Mouse (Mus musculus): ENCODE measurements at regions not wholly inside any gene's neighbourhood (a gene's known extent, or its start where the extent isn't known, plus 50 kb on each side); places are given as distances from the start of the nearest gene placed in this dataset.
"Not testable (repeated sequence)": the region's sequence is repeated elsewhere in the genome, so short reads cannot be mapped to it uniquely, and the experiment has no call there.

DNA sequence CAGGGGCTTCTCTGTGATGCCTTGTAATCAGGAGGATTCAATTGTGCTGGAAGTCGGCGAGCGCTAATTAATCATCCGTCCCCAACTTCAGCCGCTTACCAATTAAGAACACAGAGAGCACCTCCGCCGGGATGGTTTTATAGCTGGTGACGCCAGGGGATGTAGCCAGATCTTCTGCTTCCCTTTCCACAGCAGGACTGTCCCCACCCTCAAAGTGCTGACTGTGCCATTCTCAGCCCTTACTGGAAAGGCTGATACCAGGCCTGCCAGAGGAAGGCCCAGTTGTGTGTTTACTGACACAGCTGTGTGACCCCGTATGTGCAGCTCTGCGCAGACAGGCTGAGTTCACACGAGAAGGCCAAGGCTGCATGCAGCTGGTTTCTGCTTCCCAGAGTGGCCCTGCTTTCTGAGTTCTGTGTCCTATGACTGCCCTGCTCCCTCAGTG lies 59.9 kb upstream of the Bend4 start:
- DNase-seq (ENCODE audit: extremely low spot score in 1 of 2, low spot score in 1 of 2), result no peak

DNA sequence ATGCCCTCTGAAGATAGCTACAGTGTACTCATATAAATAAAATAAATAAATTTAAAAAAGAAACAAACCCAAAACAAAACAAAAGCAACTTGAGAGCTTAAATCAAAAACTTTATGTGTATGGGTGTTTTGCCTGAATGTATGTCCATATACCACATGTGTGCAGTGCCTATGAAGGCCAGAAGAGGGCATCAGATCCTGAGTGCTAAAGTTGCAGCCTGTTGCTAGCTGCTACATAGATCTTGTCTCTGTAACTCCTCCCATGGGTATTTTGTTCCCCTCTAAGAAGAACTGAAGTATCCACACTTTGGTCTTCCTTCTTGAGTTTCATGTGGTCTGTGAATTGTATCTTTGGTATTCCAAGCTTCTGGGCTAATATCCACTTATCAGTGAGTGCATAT lies 62.6 kb upstream of the Bend4 start:
- not testable (repeated sequence) for DNase-seq (ENCODE audit: extremely low spot score in 1 of 2, low spot score in 1 of 2)

DNA sequence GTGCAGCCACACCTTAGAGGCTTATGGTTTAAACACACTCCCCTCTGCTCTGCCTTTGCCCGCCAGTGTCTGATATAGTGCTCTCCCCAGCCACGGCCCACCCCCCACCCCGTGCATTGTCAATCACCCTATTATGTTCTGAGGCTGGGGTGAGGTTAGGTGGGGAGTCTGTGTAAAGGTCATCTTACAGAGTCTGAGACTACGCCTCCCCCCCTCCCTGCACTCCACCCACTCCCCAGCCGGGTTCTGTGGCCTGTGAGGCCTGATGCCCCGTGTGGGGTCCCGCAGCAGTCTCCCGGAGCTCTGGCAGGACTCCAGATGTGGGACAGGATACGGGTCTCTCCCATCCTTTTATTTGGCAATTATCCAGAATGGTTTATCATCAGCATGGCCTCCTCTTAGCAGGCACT lies 64.8 kb upstream of the Bend4 start:
- no peak for DNase-seq (ENCODE audit: extremely low spot score in 1 of 2, low spot score in 1 of 2)

DNA sequence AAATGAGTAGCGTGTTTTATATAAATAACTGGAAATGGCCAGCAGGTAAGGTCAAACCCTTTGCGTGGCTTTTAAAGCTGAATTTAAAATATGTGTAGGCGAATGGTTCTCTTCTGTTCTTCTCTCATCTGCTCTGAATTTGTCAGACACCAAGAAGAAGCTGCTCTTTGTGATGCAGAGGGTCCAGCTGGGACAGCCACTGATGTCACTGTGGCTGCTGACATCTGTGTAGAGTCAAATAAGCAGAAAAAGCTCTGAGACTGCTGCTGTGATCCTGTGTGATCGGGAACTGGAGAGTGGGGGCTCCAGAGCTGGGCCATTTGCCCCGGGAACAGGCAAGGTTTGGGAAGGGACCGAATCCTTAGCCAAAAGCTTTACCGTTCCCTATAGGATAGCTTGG lies 68.6 kb upstream of the Bend4 start:
- no peak for DNase-seq (ENCODE audit: extremely low spot score in 1 of 2, low spot score in 1 of 2)

DNA sequence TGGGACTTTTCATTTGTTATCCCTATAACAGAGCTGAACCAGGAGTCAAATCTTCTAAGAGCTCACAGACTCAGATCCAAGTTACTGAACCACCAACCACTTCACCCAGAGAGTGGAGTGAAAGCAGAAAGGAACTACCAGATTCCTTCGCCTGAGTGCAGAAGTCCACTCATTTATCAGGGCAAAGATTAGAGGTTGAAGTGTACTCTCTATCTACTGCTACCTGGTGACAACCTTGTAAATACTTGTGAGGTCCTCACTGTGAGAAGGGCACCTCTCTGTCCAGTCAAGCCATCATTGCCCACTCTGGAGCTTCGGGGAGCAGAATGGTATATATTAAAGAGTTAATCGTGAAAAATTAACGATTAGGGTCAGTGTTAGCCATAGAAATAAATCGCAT lies 87.4 kb upstream of the Shisa3 start:
- DNase-seq (ENCODE audit: extremely low spot score in 1 of 2, low spot score in 1 of 2), result no peak

DNA sequence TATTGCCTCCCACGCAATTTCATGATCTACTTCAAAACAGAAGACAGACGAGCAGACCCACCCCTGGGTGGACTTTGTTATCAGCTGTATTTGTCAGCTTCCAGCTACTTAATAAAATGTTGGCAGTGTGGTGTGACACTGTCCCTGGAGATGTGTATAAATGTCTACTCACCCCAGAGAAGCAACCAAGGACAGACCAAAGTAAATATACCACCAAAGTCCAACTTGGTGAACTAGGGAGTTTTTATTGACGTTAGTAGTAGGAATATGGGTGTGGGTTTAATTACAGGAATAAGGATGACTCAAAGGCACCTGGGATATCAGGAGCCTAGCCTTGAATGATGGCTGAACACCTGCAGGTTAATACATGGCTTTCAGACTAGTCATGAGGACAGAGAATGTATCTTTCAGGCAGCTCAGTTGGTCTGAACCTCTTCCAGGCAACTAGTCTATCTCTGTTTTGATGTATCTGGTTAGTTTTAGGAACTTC lies 86.2 kb upstream of the Shisa3 start:
- DNase-seq (ENCODE audit: extremely low spot score in 1 of 2, low spot score in 1 of 2), result no peak

DNA sequence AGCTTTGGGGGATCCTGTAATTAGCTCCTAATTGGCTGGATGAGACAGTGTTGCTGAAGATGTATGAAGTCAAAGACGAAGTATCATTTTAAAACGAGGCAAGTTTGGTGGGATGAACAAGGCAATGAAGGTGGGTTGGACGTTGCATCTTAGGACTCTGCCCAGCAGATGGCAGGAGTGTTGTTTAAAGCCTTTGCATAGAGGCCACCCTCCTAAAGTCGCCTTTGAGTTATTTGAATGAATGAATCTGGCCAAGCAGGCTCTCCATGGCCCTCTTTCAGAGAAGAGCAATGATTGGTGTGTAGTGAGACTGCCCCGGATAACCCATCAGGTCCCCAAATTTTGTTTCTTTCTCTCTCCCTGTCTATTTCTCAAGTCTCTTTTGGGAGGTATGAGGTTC lies 77.5 kb upstream of the Shisa3 start:
- no peak for DNase-seq (ENCODE audit: extremely low spot score in 1 of 2, low spot score in 1 of 2)

DNA sequence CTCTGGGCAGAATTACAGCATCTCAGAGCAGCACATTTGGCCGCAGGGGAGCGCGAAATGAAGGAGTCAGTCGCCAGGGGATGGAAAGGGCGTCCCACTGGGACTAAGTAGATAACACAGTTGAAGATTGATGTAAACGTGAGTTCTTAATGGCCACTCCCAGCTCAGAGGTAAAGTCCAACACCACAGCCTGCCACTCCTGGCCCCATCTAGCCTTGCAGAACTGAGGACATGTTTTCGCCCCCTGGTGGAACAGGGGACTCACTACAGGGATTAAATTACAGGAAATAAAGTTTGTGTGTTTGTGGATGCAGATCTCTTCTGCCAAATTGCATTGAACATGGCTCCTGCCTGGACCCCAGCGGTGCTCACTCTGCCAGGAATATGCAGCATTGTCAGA lies 76.7 kb upstream of the Shisa3 start:
- DNase-seq (ENCODE audit: extremely low spot score in 1 of 2, low spot score in 1 of 2), result peak in 1 of 2 experiments; percentile 25

DNA sequence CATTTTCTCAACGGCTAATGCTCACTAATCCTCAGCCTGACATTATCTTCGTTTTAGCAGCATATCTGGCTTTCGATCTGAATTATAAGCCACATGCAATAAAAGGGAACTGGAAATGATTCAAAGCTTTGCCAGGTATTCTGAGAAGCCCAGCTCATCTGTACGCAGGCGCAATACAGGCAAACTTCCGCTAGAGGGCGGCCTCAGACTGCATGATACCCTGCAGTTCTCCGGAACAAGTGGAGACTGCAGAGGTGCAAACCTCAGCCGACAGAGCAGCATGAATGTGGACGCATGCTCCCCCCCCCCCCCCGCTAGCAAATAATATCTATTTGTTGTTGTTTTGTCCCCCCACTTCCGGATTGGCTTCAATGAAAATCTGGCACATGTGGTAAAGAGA lies 75.3 kb upstream of the Shisa3 start:
- DNase-seq (ENCODE audit: extremely low spot score in 1 of 2, low spot score in 1 of 2), result peak; percentile 73 to 89

DNA sequence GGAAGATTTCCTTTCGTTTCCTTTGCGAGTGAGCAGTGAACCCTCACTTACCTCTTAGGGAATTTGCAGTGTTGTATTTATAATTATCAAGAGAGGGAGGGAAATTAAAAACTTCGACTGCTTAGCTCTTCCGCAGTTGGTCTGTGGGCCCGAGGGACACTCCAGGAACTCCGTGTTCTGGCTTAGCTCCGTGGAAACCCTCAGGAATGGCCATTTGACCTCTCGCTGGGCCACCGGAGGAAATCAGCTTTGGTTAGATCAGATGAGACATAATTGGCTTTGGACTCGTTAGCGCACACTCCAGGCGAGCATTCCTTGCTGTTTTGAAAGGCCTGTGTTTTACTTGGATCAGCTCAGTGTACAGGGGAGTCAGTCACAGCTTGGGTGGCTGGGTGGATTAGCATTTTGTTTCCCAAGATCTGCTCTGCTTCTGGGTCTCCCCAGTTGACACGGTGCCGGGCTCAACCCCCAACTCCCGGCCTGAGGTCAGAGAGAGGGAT lies 74.9 kb upstream of the Shisa3 start:
- DNase-seq (ENCODE audit: extremely low spot score in 1 of 2, low spot score in 1 of 2), result peak; percentile 10 to 11

DNA sequence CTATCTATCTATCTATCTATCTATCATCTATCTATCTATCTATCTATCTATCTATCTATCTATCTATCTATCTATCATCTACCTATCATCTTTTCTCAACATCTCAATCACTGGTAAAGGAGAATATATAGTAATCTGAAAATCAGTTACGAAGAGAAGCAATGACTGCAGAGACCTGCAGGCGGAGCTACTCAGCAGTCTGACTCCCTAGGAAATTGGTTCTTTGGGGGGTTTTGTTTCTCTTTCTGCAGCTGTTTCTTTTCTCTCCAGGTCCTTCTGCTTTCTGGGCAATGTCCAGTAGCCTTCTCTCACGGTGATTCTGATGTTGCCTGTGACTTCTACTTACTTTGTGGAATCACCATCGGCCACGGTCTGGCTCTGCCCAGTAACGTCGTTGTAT lies 73.6 kb upstream of the Shisa3 start:
- no peak for DNase-seq (ENCODE audit: extremely low spot score in 1 of 2, low spot score in 1 of 2)

DNA sequence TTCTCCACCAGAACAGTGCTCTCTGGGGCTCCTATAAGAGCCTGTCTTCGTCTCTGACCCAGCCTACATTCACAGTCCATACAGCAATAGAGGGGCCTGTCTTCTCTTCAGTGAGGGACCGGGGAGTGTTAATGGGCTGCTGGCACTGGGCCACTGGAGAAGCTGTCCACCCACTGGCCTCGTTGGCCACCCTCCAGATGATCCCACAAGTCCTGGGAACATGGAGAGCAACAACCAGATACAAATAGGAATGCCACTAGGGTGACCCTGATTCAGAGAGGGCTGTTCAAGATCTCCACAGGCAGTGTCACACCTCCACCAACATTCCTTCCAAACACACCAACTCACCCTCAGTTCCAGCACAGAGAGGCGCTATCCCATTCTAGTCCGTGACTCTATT lies 69.7 kb upstream of the Shisa3 start:
- no peak for DNase-seq (ENCODE audit: extremely low spot score in 1 of 2, low spot score in 1 of 2)

DNA sequence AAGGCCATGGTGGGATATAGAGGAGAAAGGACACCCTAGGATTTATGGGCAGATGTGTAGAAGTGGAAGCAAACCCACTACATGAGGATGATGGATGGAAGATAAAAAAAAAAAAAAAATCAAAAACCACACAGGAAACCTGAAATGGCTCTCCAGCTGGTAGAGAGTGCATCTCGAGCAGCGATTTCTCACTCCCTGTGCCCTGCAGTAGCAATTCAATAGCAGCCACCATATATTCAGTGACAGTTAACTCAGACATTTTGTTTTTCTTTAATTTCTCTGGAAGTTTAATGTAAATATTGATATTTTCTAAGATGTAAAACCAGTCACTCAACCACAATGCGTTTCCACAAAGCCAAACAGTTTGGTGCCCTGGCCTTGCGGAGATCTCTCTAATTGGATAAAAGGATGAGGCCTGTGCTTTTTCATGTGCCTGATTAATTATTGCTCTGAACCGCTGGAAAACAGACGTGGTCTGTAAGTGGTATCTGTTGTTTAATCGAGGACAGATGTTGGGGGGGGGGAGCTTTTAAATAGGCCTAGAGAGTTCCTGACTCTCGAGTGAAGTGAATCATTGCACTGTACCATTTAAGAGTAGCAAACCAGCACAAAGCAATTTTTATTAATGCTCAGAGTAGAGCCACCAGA lies 68.0 kb upstream of the Shisa3 start:
- no peak for DNase-seq (ENCODE audit: extremely low spot score in 1 of 2, low spot score in 1 of 2)

DNA sequence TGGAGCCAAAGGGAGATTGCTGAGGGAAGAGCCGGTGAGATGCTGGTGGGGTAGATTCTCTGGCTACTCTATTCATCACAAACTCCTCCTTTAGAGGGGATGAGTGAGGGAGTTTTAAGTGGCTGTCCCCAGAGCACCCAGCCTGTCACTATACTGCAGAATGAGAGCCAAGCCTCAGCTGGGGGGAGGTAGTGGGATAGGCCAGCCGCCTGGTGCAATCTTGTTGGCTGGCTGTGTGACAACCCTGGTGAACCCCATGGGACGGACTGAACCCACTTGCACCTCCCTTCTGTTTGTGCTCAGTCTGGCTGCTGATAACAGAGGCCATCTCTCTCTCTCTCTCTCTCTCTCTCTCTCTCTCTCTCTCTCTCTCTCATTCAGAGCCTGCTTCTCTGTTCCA lies 65.8 kb upstream of the Shisa3 start:
- no peak for DNase-seq (ENCODE audit: extremely low spot score in 1 of 2, low spot score in 1 of 2)

DNA sequence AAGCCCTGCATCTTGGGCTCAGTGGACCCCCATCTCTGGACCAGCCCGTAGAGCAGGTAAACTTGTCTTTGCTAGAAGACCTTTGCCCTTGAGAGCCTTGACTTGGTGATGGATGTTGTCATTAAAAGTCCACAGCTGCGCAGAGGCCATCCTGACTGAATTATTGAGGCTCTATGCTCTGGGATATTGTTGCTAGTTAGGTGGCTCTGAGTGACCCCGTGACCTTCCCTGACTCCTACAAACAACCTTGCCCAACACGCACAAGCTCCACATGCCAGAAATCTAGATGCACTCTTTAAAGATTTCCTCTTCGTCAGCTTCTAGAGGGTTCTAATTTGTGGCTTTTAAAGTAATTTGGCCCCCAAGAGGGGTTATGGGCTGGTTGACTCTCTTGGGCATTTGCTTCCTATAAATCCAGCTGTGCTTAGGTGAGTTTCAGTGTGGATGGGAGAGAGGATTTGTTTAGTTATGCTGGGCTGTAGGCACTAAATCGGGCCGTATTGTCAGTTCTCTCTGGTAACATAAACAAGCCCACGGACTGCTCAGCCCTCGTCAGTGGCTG lies 63.6 kb upstream of the Shisa3 start:
- no peak for DNase-seq (ENCODE audit: extremely low spot score in 1 of 2, low spot score in 1 of 2)

DNA sequence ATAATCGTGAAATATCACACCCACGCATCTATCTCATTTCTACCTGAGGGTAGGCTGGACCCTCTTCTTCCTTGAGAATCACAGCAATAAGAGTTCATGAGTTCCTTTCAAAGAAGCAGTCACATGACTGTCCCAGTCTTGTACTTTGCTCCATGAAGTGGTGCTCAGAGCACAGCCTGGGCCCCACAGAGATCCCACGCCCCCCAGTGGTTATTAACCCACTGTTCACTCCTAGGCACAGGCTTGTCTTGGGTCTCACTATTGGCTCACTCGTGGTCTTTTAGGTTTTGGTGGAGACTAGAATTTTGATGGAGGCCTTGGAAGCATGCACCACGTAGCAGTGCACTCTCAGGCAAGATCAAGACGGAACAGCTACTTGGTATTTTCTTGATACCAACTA lies 57.4 kb upstream of the Shisa3 start:
- DNase-seq (ENCODE audit: extremely low spot score in 1 of 2, low spot score in 1 of 2), result no peak

DNA sequence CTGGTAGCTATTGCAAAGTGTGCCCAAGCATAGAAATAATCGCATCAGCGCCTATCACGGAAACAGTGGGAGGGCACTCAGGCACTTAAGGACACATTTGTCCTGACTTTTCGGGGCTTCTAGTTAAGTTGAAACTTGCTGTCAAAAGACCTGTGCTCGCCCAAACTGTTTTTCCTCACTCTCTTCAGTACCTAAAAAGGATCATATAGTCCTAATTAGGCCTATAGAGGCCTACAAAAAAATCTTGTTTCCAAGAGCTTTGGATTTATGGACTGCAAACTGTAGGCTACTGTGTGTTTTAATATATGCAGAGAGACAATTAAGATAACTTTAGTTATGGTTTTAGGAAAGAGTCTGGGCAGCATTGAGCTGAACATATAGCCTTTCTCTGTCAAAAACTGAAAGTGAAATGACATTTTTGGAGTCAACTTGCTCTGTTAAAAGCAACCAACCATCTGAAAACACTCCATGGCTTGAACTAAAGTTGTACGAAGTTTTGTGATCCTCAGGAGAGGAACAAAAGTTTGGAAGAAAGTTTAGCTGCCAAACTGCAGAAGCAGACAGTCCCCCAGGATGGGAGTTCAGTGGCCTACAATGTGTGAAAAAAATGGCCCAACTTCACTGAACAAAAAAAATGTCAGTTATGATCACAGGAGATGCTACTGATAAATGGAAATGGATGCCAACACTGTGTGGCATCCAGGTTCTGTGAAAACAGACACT lies 55.9 kb upstream of the Shisa3 start:
- no peak for DNase-seq (ENCODE audit: extremely low spot score in 1 of 2, low spot score in 1 of 2)

DNA sequence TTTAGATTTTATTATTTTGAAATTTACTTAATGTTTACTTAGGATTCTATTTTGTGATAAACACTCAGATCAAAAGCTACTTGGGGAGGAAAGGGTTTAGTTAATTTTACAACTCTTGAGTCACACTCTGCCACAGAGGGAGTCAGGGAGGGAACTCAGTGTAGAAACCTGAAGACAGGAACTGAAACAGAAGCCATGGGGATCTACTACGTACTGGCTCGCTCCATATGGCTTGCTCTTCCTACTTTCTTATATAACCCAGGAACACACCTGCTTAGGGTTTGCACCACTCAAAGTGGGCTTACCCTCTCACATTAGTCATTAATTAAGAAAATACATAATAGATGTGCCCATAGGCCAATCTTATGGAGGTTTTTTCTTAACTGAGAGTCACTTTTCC lies 54.8 kb upstream of the Shisa3 start:
- DNase-seq (ENCODE audit: extremely low spot score in 1 of 2, low spot score in 1 of 2), result no peak
